Mouse (Mus musculus) embryonic fibroblast, embryonic 13.5 days (primary cell): ENCODE data around the gene Rhob. TPM values are rescaled to one million over a fixed set of nuclear protein-coding genes. Genes with fewer than 3 reads are reported as not detected.
"Not testable (repeated sequence)": the region's sequence is repeated elsewhere in the genome, so short reads cannot be mapped to it uniquely, and the experiment has no call there.

Experiments used
- H3K27ac ChIP-seq: 2 replicates; pipeline ENCODE4 v1.5.1; 2012; ENCODE audit warnings: low read length, control low read depth, inconsistent platforms; ENCODE audit not compliant: insufficient read depth
- H3K4me1 ChIP-seq: 2 replicates; pipeline ENCODE4 v1.6.1; 2011; ENCODE audit warnings: low read length; ENCODE audit not compliant: control insufficient read depth, insufficient read depth
- H3K4me3 ChIP-seq: 2 replicates; pipeline ENCODE4 v1.5.1; 2011; ENCODE audit warnings: mild to moderate bottlenecking, control low read depth, low read length; ENCODE audit not compliant: insufficient read depth
- CTCF ChIP-seq: IDR thresholded peaks from 2 replicates; pipeline ENCODE4 v1.5.1; 2011; ENCODE audit warnings: mild to moderate bottlenecking, control low read depth, low read length, moderate library complexity, borderline replicate concordance; ENCODE audit not compliant: insufficient read depth
- POLR2A ChIP-seq: IDR thresholded peaks from 2 replicates; pipeline ENCODE4 v1.6.1; 2011; ENCODE audit warnings: low read depth, mild to moderate bottlenecking, control low read depth, low read length, moderate library complexity
- polyA plus RNA-seq: library from polyadenylated mRNA; stranded (reverse); fragments of >200 nt; gene quantifications from 2 replicates; pipeline ENCODE4 v1.2.4, GENCODE M21; 2011; ENCODE audit warnings: low read depth; ENCODE audit not compliant: missing spikeins, insufficient read length

Gene Rhob
- polyA plus RNA-seq, 1 experiment, result 89.8 TPM

DNA sequence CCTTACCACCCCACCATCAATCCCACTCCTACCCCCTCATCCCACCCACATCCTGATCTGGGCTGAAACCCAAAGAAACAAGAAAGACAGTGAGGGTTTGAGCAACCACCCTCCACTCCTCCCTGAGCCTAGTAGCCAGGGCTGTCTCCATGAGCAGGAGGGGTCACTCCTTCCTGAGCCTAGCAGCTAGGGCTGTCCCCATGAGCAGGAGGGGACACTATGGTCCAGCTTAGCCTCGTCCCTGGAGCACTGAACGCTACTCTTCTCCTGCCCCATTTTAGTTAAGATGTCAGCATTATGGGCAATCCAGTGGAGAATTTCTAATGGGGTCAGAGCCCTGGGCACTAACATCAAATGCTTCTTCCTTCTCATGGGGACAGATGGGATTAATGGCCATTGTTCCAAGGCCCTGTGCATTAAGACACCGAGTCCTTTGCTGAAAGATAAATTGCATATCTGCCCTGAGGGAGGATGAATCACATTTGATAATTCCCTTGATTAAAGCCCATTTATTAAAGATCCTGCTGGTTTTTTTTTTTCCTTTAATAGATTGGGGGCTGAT is 36.1 kb downstream of the Rhob start:
- Histone ChIP-seq H3K4me3 (no peak overlapping the region), H3K27ac (no peak overlapping the region), H3K4me1 (peaks cover 3% of the 10 kb centered on the region; the same call in 1 of the 2 replicates)
- no peak for TF ChIP-seq POLR2A
- TF ChIP-seq CTCF, result no peak

- no peak overlapping the region for H3K4me3 ChIP-seq
- H3K4me1 ChIP-seq, result no peaks in the 10 kb centered on the region
- TF ChIP-seq CTCF (no peak), POLR2A (no peak)
- H3K27ac ChIP-seq, result no peak overlapping the region
These were observed 37.3 kb downstream of the Rhob start for GRCm38 (mm10) chr12:8462533-8462932.

DNA sequence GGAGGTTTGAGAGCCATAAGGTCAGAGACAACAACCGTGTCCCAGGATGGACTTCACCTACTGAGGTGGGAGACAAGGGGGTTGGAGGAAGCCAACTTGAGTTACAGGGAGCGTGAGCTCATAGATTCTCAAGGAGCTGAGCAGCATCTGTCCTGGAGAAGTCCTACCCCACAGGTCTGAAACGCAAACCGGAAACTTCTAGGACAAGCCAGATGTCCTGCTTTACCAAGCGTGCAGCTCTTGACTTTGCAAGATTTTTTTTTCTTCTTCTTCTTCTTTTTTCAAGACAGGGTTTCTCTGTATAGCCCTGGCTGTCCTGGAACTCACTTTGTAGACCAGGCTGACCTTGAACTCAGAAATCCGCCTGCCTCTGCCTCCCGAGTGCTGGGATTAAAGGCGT is 38.2 kb downstream of the Rhob start:
- not testable (repeated sequence) for H3K27ac ChIP-seq, H3K4me1 ChIP-seq, H3K4me3 ChIP-seq

GRCm38 (mm10) chr12:8458400-8458799 is 41.4 kb downstream of the Rhob start:
- peaks cover 3% of the 10 kb centered on the region for H3K4me1 ChIP-seq
- TF ChIP-seq POLR2A, result no peak
- TF ChIP-seq CTCF, result no peak
- H3K4me3 ChIP-seq, result no peak overlapping the region
- no peak overlapping the region for H3K27ac ChIP-seq

DNA sequence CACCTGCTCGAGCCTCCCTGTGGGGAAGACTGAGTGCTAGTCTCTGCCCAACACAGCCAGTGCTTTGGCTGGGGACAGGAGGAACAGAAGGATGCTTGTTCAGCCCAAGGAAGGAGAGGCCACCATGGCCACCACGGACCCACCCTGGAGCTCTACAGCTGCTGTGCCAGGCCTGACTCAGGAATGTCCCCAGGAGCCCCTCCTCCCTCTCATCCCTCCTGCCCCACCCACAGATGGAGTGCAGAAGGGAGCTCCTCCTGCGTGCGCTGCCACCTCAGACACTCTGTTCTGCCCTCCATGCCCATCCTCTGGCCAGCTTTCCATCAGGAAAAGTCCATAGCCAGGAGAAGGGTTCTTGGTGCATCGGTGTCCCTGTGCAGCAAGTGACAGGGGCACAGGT is 42.8 kb downstream of the Rhob start:
- TF ChIP-seq POLR2A, result no peak
- TF ChIP-seq CTCF, result no peak
- H3K4me3 ChIP-seq, result no peak overlapping the region
- H3K4me1 ChIP-seq, result peaks cover 5% of the 10 kb centered on the region
- no peak overlapping the region for H3K27ac ChIP-seq

DNA sequence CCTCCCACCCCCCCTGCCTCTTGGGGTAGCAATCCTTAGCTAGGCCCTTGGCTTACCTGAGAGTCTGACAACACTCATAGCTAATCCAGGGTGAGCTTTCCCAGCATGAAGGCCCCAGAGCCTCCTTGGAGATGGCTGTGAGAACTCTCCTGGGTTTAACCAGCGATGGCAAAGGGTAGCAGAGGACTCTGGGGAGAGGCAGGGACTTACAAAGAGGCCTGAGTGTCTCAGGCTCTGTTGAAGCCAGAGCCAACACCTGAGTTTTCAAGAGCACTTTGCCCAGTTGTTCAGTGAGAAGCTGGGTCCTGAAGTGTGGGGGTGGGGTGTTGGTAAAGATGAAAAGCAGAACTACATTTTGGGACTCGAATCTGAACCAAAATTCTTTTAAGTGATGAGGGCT is 44.8 kb downstream of the Rhob start:
- TF ChIP-seq POLR2A (no peak), CTCF (no peak)
- Histone ChIP-seq H3K4me1 (peaks cover 5% of the 10 kb centered on the region), H3K4me3 (no peak overlapping the region), H3K27ac (no peak overlapping the region)

- peaks cover 5% of the 10 kb centered on the region for H3K4me1 ChIP-seq
- no peak overlapping the region for H3K27ac ChIP-seq
- H3K4me3 ChIP-seq, result no peak overlapping the region
- TF ChIP-seq CTCF (no peak), POLR2A (no peak)
These were observed 45.3 kb downstream of the Rhob start for GRCm38 (mm10) chr12:8454487-8454886.

DNA sequence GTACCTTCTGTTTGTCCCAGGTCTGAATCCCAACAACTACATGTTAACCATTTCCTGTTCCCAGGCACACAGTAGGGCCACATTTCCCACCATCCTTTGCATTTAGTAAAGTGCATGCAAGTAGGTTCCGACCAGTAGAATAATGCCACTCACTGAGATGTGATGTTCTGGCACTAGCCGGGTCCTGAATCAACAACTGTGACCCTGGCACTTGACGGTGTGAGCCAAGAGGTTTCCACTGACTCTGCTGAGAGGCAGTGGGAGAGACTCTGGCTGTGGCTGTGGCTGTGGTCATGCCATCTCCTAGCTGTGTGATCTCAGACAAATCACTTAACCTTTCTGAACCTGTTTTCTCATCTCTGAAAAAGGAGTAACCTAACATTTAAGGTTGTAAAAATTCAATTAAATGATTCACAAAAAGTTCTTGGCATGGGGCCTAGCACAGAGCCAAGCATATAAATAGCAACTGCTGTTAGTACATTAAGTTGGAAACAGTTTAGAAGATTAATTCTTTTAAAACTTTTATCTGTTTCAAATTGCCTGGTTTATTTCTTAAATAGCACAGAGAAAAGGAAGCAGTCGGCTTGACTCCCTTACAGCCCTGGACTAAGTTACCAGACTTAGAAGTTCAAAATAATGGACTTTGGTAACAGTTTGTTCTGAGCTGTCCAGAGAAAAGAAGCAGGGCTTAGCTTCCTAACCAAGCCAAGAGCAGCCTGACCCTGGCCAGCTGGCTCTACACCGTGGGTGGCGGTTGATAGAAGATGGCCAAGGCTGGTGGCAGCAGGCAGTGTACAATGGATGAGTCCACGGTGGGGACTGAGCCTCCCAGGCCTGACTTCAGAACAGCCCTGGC is 46.8 kb downstream of the Rhob start:
- Histone ChIP-seq H3K27ac (peak overlapping the region; percentile 13; the same call in 1 of the 2 replicates), H3K4me1 (peaks cover 5% of the 10 kb centered on the region), H3K4me3 (no peak overlapping the region)
- no peak for TF ChIP-seq CTCF
- no peak for TF ChIP-seq POLR2A

GRCm38 (mm10) chr12:8451571-8452485 is 48.0 kb downstream of the Rhob start:
- peak overlapping the region; percentile 12 for H3K27ac ChIP-seq
- TF ChIP-seq CTCF (no peak), POLR2A (no peak)
- H3K4me3 ChIP-seq, result no peak overlapping the region
- H3K4me1 ChIP-seq, result peaks cover 5% of the 10 kb centered on the region
